Mouse (Mus musculus) gastrocnemius, postnatal 14 days (tissue): Measurements from ENCODE around the gene Slc35c1. TPM values are rescaled to one million over a fixed set of nuclear protein-coding genes. Genes with fewer than 3 reads are reported as not detected.
"Not testable (repeated sequence)": the region's sequence is repeated elsewhere in the genome, so short reads cannot be mapped to it uniquely, and the experiment has no call there.

Experiments used
- DNase-seq: peaks from one replicate; pipeline ENCODE4 v3.0.0; 2021; ENCODE audit warnings: mixed read lengths
- intact Hi-C: fragments of 180-260 bp; cut with DNase I; formaldehyde crosslinking; loops from one replicate; pipeline ENCODE4 v1.15.1; 2025; ENCODE audit warnings: low total_unique reads
- total RNA-seq, 2 experiments: library from RNA; stranded (reverse); gene quantifications; 2 replicates each; pipeline ENCODE4 v1.2.3; 2021

The Slc35c1 gene
- total RNA-seq, 2 experiments from 2014 or later = 4.4 to 6.4 TPM

DNA sequence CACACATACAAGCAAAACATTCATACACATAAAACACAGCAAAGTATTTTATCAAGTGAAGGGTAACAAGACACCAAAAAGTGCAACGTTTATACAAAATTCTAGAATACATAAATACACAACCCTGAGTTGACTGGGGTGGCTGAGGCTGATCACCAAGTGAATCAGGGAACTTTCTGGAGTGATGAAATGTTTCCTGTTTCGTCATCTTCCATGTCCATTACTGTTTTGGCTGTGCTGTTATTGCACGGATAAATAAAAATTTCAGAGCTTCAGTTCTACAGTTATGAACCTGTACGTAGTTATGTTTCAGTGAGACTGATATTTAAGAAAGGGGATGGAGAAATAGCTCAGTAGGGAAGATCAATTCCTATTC, 18.0 kb upstream of the Slc35c1 start:
- intact Hi-C loops = no loop called here
- no peak for DNase-seq

GRCm38 (mm10) chr2:92477672-92478312, 17.5 kb upstream of the Slc35c1 start:
- no peak for DNase-seq
- intact Hi-C loops = no loop called here

- intact Hi-C loops, DNase-seq: not testable (repeated sequence)
Observed at GRCm38 (mm10) chr2:92476580-92476979, 16.2 kb upstream of the Slc35c1 start.

DNA sequence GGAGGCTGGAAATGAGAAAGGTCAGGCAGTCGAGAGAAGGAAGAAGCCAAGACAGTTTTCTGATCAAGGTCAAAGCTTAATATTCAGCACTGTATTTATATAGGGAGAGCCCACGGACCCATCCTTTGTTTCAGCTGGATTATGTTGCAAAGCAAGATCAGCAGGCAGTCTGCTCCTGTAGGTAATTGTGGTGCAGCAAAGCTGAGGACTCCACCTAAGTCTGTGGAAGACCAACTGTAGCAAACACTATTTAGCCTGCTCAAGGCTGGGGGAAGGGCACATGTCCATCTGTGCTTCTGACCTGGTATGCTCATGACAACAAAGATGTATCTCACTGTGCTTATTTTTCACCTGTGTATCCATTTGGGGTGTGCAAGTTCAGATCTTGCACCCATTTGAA, 15.4 kb upstream of the Slc35c1 start:
- intact Hi-C loops = no loop called here

GRCm38 (mm10) chr2:92474920-92475319, 14.6 kb upstream of the Slc35c1 start:
- DNase-seq = no peak
- intact Hi-C loops = no loop called here

More for the DNA sequence above, 15.4 kb upstream of the Slc35c1 start:
- no peak for DNase-seq

DNA sequence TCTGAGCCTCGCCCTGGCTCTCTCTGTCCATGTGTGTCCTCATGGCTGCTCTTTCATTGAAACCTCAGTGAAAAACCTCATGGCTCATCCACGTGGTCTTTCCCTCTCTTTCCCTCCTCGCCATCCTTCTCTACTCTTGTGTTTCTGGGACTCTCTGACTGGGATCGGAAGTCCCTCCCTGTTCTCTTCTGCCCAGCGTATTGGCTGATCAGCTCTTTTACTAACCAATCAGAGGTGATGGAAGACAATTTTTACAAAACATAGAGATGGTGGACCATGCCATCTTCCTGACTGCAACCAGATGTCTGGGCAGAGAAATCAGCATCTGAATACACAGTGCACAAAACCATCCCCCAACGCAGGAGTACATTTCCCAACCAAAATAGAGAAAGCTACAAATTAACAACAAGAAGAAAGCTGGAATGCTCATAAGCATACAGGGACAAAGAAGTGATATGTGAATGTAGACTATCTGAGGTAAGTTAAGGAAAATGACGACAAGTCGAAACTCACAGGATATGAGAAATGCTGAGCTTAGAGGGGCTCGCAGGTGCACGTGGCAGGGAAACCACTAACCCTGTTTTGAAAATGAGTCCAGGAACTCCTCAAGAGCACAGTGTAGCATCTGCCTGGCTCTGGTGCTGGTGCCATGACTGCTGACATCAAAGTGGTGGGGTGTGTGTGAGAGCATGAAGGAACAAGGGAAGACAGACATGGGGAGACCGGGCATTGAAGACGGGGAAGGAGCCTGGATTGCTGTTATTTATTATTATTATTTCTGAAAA, 11.7 kb upstream of the Slc35c1 start:
- DNase-seq = no peak
- intact Hi-C loops = no loop called here

DNA sequence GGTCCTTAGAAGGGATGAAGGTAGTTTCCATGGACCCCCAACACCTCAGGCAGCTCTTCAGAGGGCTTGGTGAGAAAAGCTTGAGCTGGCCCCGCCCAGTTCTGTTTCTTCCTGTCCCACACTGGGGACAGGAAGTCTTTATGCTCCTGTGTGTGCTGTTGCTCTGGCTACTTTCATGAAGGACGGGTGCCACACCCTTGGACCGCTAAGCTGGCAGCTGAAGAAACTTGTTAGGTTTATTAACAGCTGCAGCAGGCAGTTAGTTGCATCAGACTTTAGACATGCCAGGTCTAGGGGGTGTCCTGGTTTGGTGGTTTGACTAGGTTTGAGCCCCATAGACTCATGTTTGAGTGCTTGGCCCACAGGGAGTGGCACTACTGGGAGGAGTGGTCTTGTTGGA, 4.4 kb upstream of the Slc35c1 start:
- intact Hi-C loops = no loop called here
- DNase-seq = no peak

GRCm38 (mm10) chr2:92461215-92461614, 877 bp upstream of the Slc35c1 start:
- no peak for DNase-seq
- intact Hi-C loops = no loop called here

GRCm38 (mm10) chr2:92459141-92459920, 1.0 kb downstream of the Slc35c1 start:
- intact Hi-C loops = no loop called here
- peak; percentile 80 for DNase-seq

DNA sequence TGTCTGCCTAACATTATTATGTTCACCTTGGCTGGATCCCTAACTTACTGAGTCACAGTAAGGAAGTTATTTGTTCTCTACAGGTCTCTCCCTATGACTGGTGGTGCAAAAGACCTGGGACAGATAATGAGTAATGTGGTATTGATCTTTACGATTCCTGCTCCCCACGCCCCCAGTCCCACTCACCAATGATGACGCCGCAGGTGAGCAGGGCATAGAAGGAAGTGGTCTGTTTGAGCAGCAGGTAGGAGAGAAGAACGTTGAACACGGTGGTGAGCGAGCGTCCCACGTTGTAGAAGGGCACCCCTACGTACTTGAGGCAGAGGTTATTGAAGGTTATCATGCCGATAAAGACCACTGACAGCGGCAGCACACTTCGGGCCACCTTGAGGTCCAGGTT, 1.9 kb downstream of the Slc35c1 start:
- intact Hi-C loops = no loop called here
- no peak for DNase-seq

DNA sequence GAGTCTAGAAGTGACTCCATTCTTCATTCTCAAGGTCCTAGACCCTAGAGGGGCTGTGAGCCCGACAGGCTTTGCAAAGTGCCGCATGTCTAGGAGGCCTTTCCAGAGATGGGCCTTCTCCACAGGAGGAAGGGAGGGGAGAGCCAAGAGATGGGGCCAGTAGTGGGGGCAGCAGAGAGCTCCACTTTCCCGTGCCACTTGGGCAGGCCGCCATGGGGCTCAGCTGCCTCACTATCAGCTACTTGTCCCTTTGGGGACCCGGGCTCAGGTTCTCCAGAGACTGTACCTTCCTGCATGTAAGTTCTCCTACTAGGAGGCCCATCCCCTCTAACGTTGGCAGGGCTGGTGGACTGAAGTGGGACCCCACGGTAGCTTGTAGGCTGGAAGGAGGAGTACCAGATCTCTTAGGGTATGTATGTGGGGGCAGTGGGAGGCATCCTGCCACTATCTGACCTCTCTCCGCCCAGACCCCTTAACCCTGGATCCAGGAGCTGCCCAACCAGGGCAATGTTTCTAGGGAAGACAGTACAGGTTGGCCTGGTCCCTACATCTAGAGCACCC, 3.3 kb downstream of the Slc35c1 start:
- DNase-seq = no peak
- intact Hi-C loops = no loop called here

DNA sequence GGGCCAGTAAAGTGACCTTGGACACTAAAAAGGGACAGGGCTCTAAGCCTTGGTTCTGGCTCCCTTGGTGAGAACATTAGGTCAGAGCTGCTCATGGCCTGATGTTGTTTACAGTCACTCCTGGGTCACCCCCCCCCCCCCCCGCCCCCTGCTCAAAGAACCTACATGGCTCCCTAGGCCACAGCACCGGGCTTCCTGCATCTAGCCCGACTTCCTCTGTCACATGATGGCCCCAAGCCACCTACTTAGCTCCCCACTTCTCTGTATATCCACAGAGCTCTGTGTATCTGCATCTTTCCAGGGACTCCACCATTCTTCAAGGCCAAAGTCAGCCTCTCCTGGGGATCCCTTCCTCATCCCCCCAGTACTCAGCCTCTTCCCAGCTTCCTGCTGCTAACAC, 4.6 kb downstream of the Slc35c1 start:
- no peak for DNase-seq
- intact Hi-C loops = no loop called here

- intact Hi-C loops = no loop called here
- DNase-seq = no peak
Observed at GRCm38 (mm10) chr2:92454166-92454565, 6.2 kb downstream of the Slc35c1 start.

GRCm38 (mm10) chr2:92451126-92451525, 9.2 kb downstream of the Slc35c1 start:
- no peak for DNase-seq
- intact Hi-C loops = no loop called here

GRCm38 (mm10) chr2:92447121-92447740, 13.1 kb downstream of the Slc35c1 start:
- no peak for DNase-seq
- intact Hi-C loops = no loop called here

GRCm38 (mm10) chr2:92446656-92447055, 13.7 kb downstream of the Slc35c1 start:
- DNase-seq = no peak
- intact Hi-C loops = no loop called here

GRCm38 (mm10) chr2:92445890-92446289, 14.4 kb downstream of the Slc35c1 start:
- DNase-seq = no peak
- intact Hi-C loops = no loop called here

GRCm38 (mm10) chr2:92444376-92444775, 16.0 kb downstream of the Slc35c1 start:
- no peak for DNase-seq
- intact Hi-C loops = loop anchor here (5.0 kb wide), 1 partner anchor 147 kb away; no protein-coding TSS in a partner anchor

DNA sequence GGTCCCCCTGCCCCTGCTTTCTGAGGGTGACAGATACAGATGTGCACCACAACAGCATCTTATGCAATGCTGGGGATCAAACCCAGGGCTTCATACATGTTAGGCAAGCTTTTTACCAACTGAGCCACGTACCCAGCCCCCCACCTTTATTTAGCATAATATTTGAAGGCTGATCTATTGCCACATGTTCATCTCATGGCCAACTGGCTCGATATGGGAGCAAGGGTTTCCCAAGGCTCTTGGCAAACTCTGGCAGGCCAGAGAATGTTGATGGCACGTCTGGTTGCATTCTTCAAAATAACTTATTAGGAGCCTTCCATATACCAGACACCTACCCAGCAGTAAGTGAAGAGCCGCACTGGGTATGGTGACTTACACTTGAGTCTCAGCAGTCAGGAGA, 17.0 kb downstream of the Slc35c1 start:
- intact Hi-C loops = loop anchor here (5.0 kb wide), 1 partner anchor 146 kb away; no protein-coding TSS in a partner anchor
- DNase-seq = no peak
